ENCODE assay signal across 8 mouse cellular contexts in genomic region chr13:57259920-57260319, GRCm38 (mm10).
DNase-seq lines count a peak whose midpoint lies in the region; ATAC-seq and TF ChIP-seq lines count a peak whose summit lies in the region.

No protein-coding gene starts in this region.

- 8% methylated on average over 6 of the region's 6 CpGs for WGBS in kidney, embryonic 15.5 days
- 12% methylated on average over 6 of the region's 6 CpGs for WGBS in kidney, embryonic 14.5 days
- WGBS in limb, embryonic 14.5 days, result 7% methylated on average over 6 of the region's 6 CpGs
- WGBS in olfactory bulb, adult 2 months, result 6% methylated on average over 6 of the region's 6 CpGs

- no peak for ATAC-seq in kidney, embryonic 15.5 days (replicated peaks; ENCODE audit: low FRiP score)
- 0 out of 2 replicates have a peak, but pooled peaks have one; percentile 57 for ATAC-seq in kidney, embryonic 14.5 days (ENCODE audit: low FRiP score, low TSS enrichment)
- ATAC-seq in limb, embryonic 14.5 days (ENCODE audit: low FRiP score, low read depth), result peak; percentile 65; the same call in 1 of the 2 replicates

- H3K4me1 ChIP-seq in kidney, embryonic 15.5 days, result no peaks in the 10 kb centered on the region
- H3K4me1 ChIP-seq in kidney, embryonic 14.5 days (ENCODE audit: control insufficient read depth, insufficient read depth, low read length), result no peaks in the 10 kb centered on the region
- H3K4me1 ChIP-seq in limb, embryonic 14.5 days (ENCODE audit: control insufficient read depth, insufficient read depth, low read length), result no peaks in the 10 kb centered on the region
- no peaks in the 10 kb centered on the region for H3K4me1 ChIP-seq in olfactory bulb, adult 2 months (ENCODE audit: control insufficient read depth, insufficient read depth, low read length)

- peak; percentile 44 for DNase-seq in kidney, adult 11 months
- peak; percentile 80 to 90 for DNase-seq in cerebellum, postnatal 36 days
- DNase-seq in gastrocnemius, postnatal 14 days, result peak; percentile 62
- DNase-seq in limb, embryonic 14.5 days (ENCODE audit: low spot score), result peak; percentile 66
- DNase-seq in thymus, postnatal 36 days, result peak; percentile 32 to 35

- peak; percentile 53 for TF ChIP-seq CTCF in olfactory bulb, adult 2 months (IDR thresholded peaks at IDR 0.05; ENCODE audit: insufficient read depth, low read depth, low read length)

- H3K36me3 ChIP-seq in kidney, embryonic 15.5 days, result no peaks in the 10 kb centered on the region
- no peaks in the 10 kb centered on the region for H3K36me3 ChIP-seq in kidney, embryonic 14.5 days (ENCODE audit: control insufficient read depth, insufficient read depth, low read length)
- H3K36me3 ChIP-seq in limb, embryonic 14.5 days (ENCODE audit: control insufficient read depth, insufficient read depth, low read length), result no peaks in the 10 kb centered on the region

- no peaks in the 10 kb centered on the region for H3K27me3 ChIP-seq in kidney, embryonic 15.5 days
- no peaks in the 10 kb centered on the region for H3K27me3 ChIP-seq in kidney, embryonic 14.5 days (ENCODE audit: control insufficient read depth, insufficient read depth, low read length)
- H3K27me3 ChIP-seq in limb, embryonic 14.5 days (ENCODE audit: control insufficient read depth, insufficient read depth, low read length), result no peaks in the 10 kb centered on the region

- TF ChIP-seq POLR2A in limb, embryonic 14.5 days (IDR thresholded peaks at IDR 0.05; ENCODE audit: borderline replicate concordance, extremely low read depth, insufficient read depth, insufficient read length), result no peak
- TF ChIP-seq POLR2A in olfactory bulb, adult 2 months (IDR thresholded peaks at IDR 0.05; ENCODE audit: insufficient read depth, low read depth, low read length), result no peak

- no peaks in the 10 kb centered on the region for H3K9me3 ChIP-seq in kidney, embryonic 15.5 days (replicated peaks)
- no peaks in the 10 kb centered on the region for H3K9me3 ChIP-seq in kidney, embryonic 14.5 days (ENCODE audit: control insufficient read depth, low read length)
- no peaks in the 10 kb centered on the region for H3K9me3 ChIP-seq in limb, embryonic 14.5 days (ENCODE audit: control insufficient read depth, low read length)

- H3K9ac ChIP-seq in kidney, embryonic 15.5 days, result no peak overlapping the region
- H3K9ac ChIP-seq in kidney, embryonic 14.5 days (ENCODE audit: low read depth, low read length), result no peak overlapping the region
- H3K9ac ChIP-seq in limb, embryonic 14.5 days (ENCODE audit: low read depth, low read length, severe bottlenecking), result no peak overlapping the region

- H3K4me2 ChIP-seq in kidney, embryonic 15.5 days, result no peak overlapping the region
- no peak overlapping the region for H3K4me2 ChIP-seq in kidney, embryonic 14.5 days (replicated peaks; ENCODE audit: low read depth, low read length)
- H3K4me2 ChIP-seq in limb, embryonic 14.5 days (replicated peaks; ENCODE audit: low read depth, low read length, severe bottlenecking), result no peak overlapping the region

- no peak overlapping the region for H3K27ac ChIP-seq in kidney, embryonic 15.5 days
- H3K27ac ChIP-seq in kidney, embryonic 14.5 days (ENCODE audit: low read depth, low read length), result no peak overlapping the region
- no peak overlapping the region for H3K27ac ChIP-seq in limb, embryonic 14.5 days (replicated peaks; ENCODE audit: low read depth, low read length)
- no peak overlapping the region for H3K27ac ChIP-seq in olfactory bulb, adult 2 months (ENCODE audit: insufficient read depth, low read depth, low read length)

- no peak overlapping the region for H3K4me3 ChIP-seq in kidney, embryonic 15.5 days (replicated peaks)
- H3K4me3 ChIP-seq in kidney, embryonic 14.5 days (ENCODE audit: low read length), result no peak overlapping the region
- no peak overlapping the region for H3K4me3 ChIP-seq in limb, embryonic 14.5 days (replicated peaks; ENCODE audit: low read length)
- no peak overlapping the region for H3K4me3 ChIP-seq in olfactory bulb, adult 2 months (ENCODE audit: insufficient read depth, low read depth, low read length)

- intact Hi-C loops in gastrocnemius, postnatal 14 days (cut with DNase I; ENCODE audit: low total_unique reads), result loop anchor here (2.0 to 10.0 kb wide), 2 partner anchors 451 to 785 kb away; no protein-coding TSS in a partner anchor

Comparison
In these comparisons a context has a peak if more than half of its experiments do, and no peak if none do; other contexts are left out.
1. DNase-seq: peak in every context shown above with its lines; median percentile 85 in cerebellum, postnatal 36 days; 66 in limb, embryonic 14.5 days; 62 in gastrocnemius, postnatal 14 days; 44 in kidney, adult 11 months; 34 in thymus, postnatal 36 days.